Mouse (Mus musculus) heart, embryonic 15.5 days (tissue): ENCODE results near the gene Klf2. TPM values are rescaled to one million over a fixed set of nuclear protein-coding genes. Genes with fewer than 3 reads are reported as not detected.

Experiments
- ATAC-seq: fragments of 200-750 bp; cut with Nextera tagmentation; replicated peaks from 2 replicates; pipeline ENCODE4 v1.8.0; 2017; ENCODE audit warnings: low read depth, moderate TSS enrichment; ENCODE audit not compliant: insufficient number of reproducible peaks, insufficient read depth, low FRiP score
- H3K27ac ChIP-seq: fragments of 300-500 bp; sonication (generic); 2 replicates; pipeline ENCODE4 v1.5.1; 2015; ENCODE audit warnings: mild to moderate bottlenecking, inconsistent platforms
- H3K27me3 ChIP-seq: fragments of 300-500 bp; sonication (generic); 2 replicates; pipeline ENCODE4 v1.6.1; 2015; ENCODE audit warnings: inconsistent platforms
- H3K36me3 ChIP-seq: fragments of 300-500 bp; sonication (generic); 2 replicates; pipeline ENCODE4 v1.6.1; 2015; ENCODE audit warnings: mild to moderate bottlenecking, inconsistent platforms
- H3K4me1 ChIP-seq: fragments of 300-500 bp; sonication (generic); replicated peaks from 2 replicates; pipeline ENCODE4 v1.6.1; 2015; ENCODE audit warnings: inconsistent platforms
- H3K4me2 ChIP-seq: fragments of 300-500 bp; sonication (generic); 2 replicates; pipeline ENCODE4 v1.6.1; 2015; ENCODE audit warnings: inconsistent platforms, mild to moderate bottlenecking, moderate library complexity
- H3K4me3 ChIP-seq: fragments of 300-500 bp; sonication (generic); 2 replicates; pipeline ENCODE4 v1.5.1; 2015; ENCODE audit warnings: mild to moderate bottlenecking, inconsistent platforms
- H3K9ac ChIP-seq: fragments of 300-500 bp; sonication (generic); 2 replicates; pipeline ENCODE4 v1.6.1; 2015; ENCODE audit warnings: mild to moderate bottlenecking, inconsistent platforms
- H3K9me3 ChIP-seq: fragments of 300-500 bp; sonication (generic); replicated peaks from 2 replicates; pipeline ENCODE4 v1.6.1; 2016; ENCODE audit warnings: inconsistent platforms
- WGBS: fragments of 180-500 bp; shearing (Covaris S2); methylation state at CpG from one replicate; pipeline ENCODE4 v1.1.7; 2015; ENCODE audit warnings: mixed read lengths; 5-methylcytosine and 5-hydroxymethylcytosine counted together
- polyA plus RNA-seq: library from polyadenylated mRNA; unstranded; fragments of >200 nt; fragmentation: Nextera tagmentation; extraction: Ambion mirVana; gene quantifications from 2 replicates; pipeline ENCODE4 v1.2.1, GENCODE M21; 2015

Gene Klf2
- polyA plus RNA-seq, 1 experiment from 2014 or later = 18.5 TPM

GRCm38 (mm10) chr8:72322471-72322889 is 3.6 kb downstream of the Klf2 start:
- Histone ChIP-seq H3K36me3 (no peaks in the 10 kb centered on the region), H3K4me3 (peak overlapping the region; percentile 71), H3K4me2 (peak overlapping the region; percentile 94), H3K4me1 (peaks cover 42% of the 10 kb centered on the region), H3K9me3 (no peaks in the 10 kb centered on the region), H3K27ac (no peak overlapping the region), H3K9ac (0 out of 2 replicates have a peak overlapping the region, but pooled peaks have one; percentile 0), H3K27me3 (no peaks in the 10 kb centered on the region)
- 67% methylated on average over 7 of the region's 7 CpGs for WGBS
- ATAC-seq = no peak

GRCm38 (mm10) chr8:72323131-72323725 is 4.4 kb downstream of the Klf2 start:
- H3K27me3 ChIP-seq = no peaks in the 10 kb centered on the region
- H3K9ac ChIP-seq = no peak overlapping the region
- peaks cover 39% of the 10 kb centered on the region for H3K4me1 ChIP-seq
- H3K4me2 ChIP-seq = 0 out of 2 replicates have a peak overlapping the region, but pooled peaks have one; percentile 94
- H3K9me3 ChIP-seq = no peaks in the 10 kb centered on the region
- H3K4me3 ChIP-seq = no peak overlapping the region
- no peak for ATAC-seq
- no peak overlapping the region; the same call in 1 of the 2 replicates for H3K27ac ChIP-seq
- H3K36me3 ChIP-seq = no peaks in the 10 kb centered on the region
- WGBS = 53% methylated on average over 6 of the region's 6 CpGs

- Histone ChIP-seq H3K27ac (no peak overlapping the region), H3K4me1 (peaks cover 37% of the 10 kb centered on the region), H3K4me2 (no peak overlapping the region), H3K36me3 (no peaks in the 10 kb centered on the region), H3K4me3 (no peak overlapping the region), H3K9ac (no peak overlapping the region), H3K27me3 (no peaks in the 10 kb centered on the region), H3K9me3 (no peaks in the 10 kb centered on the region)
- no peak for ATAC-seq
- WGBS = 74% methylated on average over 10 of the region's 10 CpGs
Observed at GRCm38 (mm10) chr8:72324036-72324706, 5.3 kb downstream of the Klf2 start.

- 81% methylated on average over 2 of the region's 2 CpGs for WGBS
- Histone ChIP-seq H3K4me1 (peaks cover 35% of the 10 kb centered on the region), H3K36me3 (no peaks in the 10 kb centered on the region), H3K27me3 (no peaks in the 10 kb centered on the region), H3K9ac (no peak overlapping the region), H3K4me3 (no peak overlapping the region), H3K27ac (no peak overlapping the region), H3K9me3 (no peaks in the 10 kb centered on the region), H3K4me2 (no peak overlapping the region)
- no peak for ATAC-seq
Observed at GRCm38 (mm10) chr8:72324708-72325107, 5.9 kb downstream of the Klf2 start.

GRCm38 (mm10) chr8:72329116-72329515 is 10.3 kb downstream of the Klf2 start:
- no peaks in the 10 kb centered on the region for H3K9me3 ChIP-seq
- no peak overlapping the region for H3K4me3 ChIP-seq
- H3K27me3 ChIP-seq = no peaks in the 10 kb centered on the region
- no peak overlapping the region for H3K9ac ChIP-seq
- no peak overlapping the region for H3K4me2 ChIP-seq
- peaks cover 7% of the 10 kb centered on the region; the same call in 1 of the 2 replicates for H3K4me1 ChIP-seq
- H3K27ac ChIP-seq = no peak overlapping the region
- no peaks in the 10 kb centered on the region for H3K36me3 ChIP-seq
- 85% methylated on average over 3 of the region's 3 CpGs for WGBS
- no peak for ATAC-seq

- Histone ChIP-seq H3K4me1 (peaks cover 7% of the 10 kb centered on the region; the same call in 1 of the 2 replicates), H3K27ac (peak overlapping the region; percentile 53; the same call in 1 of the 2 replicates), H3K27me3 (no peaks in the 10 kb centered on the region), H3K9me3 (no peaks in the 10 kb centered on the region), H3K9ac (no peak overlapping the region), H3K4me2 (no peak overlapping the region), H3K36me3 (peaks cover 5% of the 10 kb centered on the region), H3K4me3 (no peak overlapping the region)
- no peak for ATAC-seq
- WGBS = 72% methylated on average over 6 of the region's 6 CpGs
Observed at GRCm38 (mm10) chr8:72330806-72331516, 12.1 kb downstream of the Klf2 start.

GRCm38 (mm10) chr8:72331631-72332030 is 12.8 kb downstream of the Klf2 start:
- no peak overlapping the region for H3K9ac ChIP-seq
- H3K27ac ChIP-seq = peak overlapping the region; percentile 53

GRCm38 (mm10) chr8:72333429-72334143 is 14.8 kb downstream of the Klf2 start:
- Histone ChIP-seq H3K4me1 (peaks cover 7% of the 10 kb centered on the region; the same call in 1 of the 2 replicates), H3K9me3 (no peaks in the 10 kb centered on the region), H3K27ac (no peak overlapping the region), H3K36me3 (peaks cover 17% of the 10 kb centered on the region), H3K4me3 (no peak overlapping the region), H3K9ac (no peak overlapping the region), H3K27me3 (no peaks in the 10 kb centered on the region), H3K4me2 (no peak overlapping the region)
- no peak for ATAC-seq
- WGBS = 53% methylated on average over 3 of the region's 3 CpGs

More at GRCm38 (mm10) chr8:72331631-72332030, 12.8 kb downstream of the Klf2 start:
- Histone ChIP-seq H3K4me2 (no peak overlapping the region), H3K36me3 (peaks cover 9% of the 10 kb centered on the region), H3K4me1 (peaks cover 7% of the 10 kb centered on the region; the same call in 1 of the 2 replicates), H3K9me3 (no peaks in the 10 kb centered on the region), H3K4me3 (no peak overlapping the region), H3K27me3 (no peaks in the 10 kb centered on the region)
- no peak for ATAC-seq
- WGBS = 72% methylated on average over 4 of the region's 4 CpGs

- ATAC-seq = no peak
- Histone ChIP-seq H3K4me2 (no peak overlapping the region), H3K4me3 (no peak overlapping the region), H3K27me3 (no peaks in the 10 kb centered on the region), H3K4me1 (peaks cover 7% of the 10 kb centered on the region; the same call in 1 of the 2 replicates), H3K9ac (no peak overlapping the region), H3K36me3 (peaks cover 17% of the 10 kb centered on the region), H3K27ac (no peak overlapping the region), H3K9me3 (no peaks in the 10 kb centered on the region)
- 74% methylated on average over 4 of the region's 4 CpGs for WGBS
Observed at GRCm38 (mm10) chr8:72334144-72334641, 15.4 kb downstream of the Klf2 start.

- Histone ChIP-seq H3K36me3 (peaks cover 29% of the 10 kb centered on the region), H3K4me1 (peaks cover 7% of the 10 kb centered on the region; the same call in 1 of the 2 replicates), H3K9ac (no peak overlapping the region), H3K9me3 (no peaks in the 10 kb centered on the region), H3K4me3 (no peak overlapping the region), H3K4me2 (no peak overlapping the region), H3K27me3 (no peaks in the 10 kb centered on the region), H3K27ac (no peak overlapping the region)
- no peak for ATAC-seq
- WGBS = 74% methylated on average over 2 of the region's 2 CpGs
Observed at GRCm38 (mm10) chr8:72336273-72336672, 17.4 kb downstream of the Klf2 start.

GRCm38 (mm10) chr8:72337034-72337433 is 18.2 kb downstream of the Klf2 start:
- H3K27ac ChIP-seq = no peak overlapping the region
- no peak overlapping the region for H3K4me2 ChIP-seq
- H3K4me1 ChIP-seq = no peaks in the 10 kb centered on the region
- peaks cover 29% of the 10 kb centered on the region for H3K36me3 ChIP-seq
- no peaks in the 10 kb centered on the region for H3K9me3 ChIP-seq
- no peak overlapping the region for H3K4me3 ChIP-seq
- no peak overlapping the region for H3K9ac ChIP-seq
- H3K27me3 ChIP-seq = no peaks in the 10 kb centered on the region
- ATAC-seq = no peak
